Mouse (Mus musculus) intestine, postnatal 0 days (tissue): ENCODE data around the gene Pla2g4f. TPM values are rescaled to one million over a fixed set of nuclear protein-coding genes. Genes with fewer than 3 reads are reported as not detected.

Experiments used
- ATAC-seq: fragments of 200-750 bp; cut with Nextera tagmentation; 2 replicates; pipeline ENCODE4 v1.8.0; 2017; ENCODE audit warnings: mild to moderate bottlenecking, moderate TSS enrichment, moderate library complexity
- H3K27ac ChIP-seq: fragments of 300-500 bp; sonication (generic); 2 replicates; pipeline ENCODE4 v1.5.1; 2014; ENCODE audit warnings: mild to moderate bottlenecking, low read depth, low read length, moderate library complexity
- H3K27me3 ChIP-seq: fragments of 300-500 bp; sonication (generic); replicated peaks from 2 replicates; pipeline ENCODE4 v1.6.1; 2014; ENCODE audit warnings: low read length, mixed read lengths; ENCODE audit not compliant: control insufficient read depth, insufficient read depth
- H3K36me3 ChIP-seq: fragments of 300-500 bp; sonication (generic); 2 replicates; pipeline ENCODE4 v1.6.1; 2014; ENCODE audit warnings: mild to moderate bottlenecking, moderate library complexity; ENCODE audit not compliant: control insufficient read depth, insufficient read depth
- H3K4me1 ChIP-seq: fragments of 300-500 bp; sonication (generic); replicated peaks from 2 replicates; pipeline ENCODE4 v1.6.1; 2014; ENCODE audit warnings: antibody characterized with exemption, low read length, mixed read lengths; ENCODE audit not compliant: control insufficient read depth, insufficient read depth
- H3K4me2 ChIP-seq: fragments of 300-500 bp; sonication (generic); replicated peaks from 2 replicates; pipeline ENCODE4 v1.6.1; 2014; ENCODE audit warnings: low read depth, mild to moderate bottlenecking, moderate library complexity
- H3K4me3 ChIP-seq: fragments of 300-500 bp; sonication (generic); 2 replicates; pipeline ENCODE4 v1.5.1; 2014; ENCODE audit warnings: low read depth, low read length
- H3K9ac ChIP-seq: fragments of 300-500 bp; sonication (generic); 2 replicates; pipeline ENCODE4 v1.6.1; 2014; ENCODE audit warnings: mild to moderate bottlenecking, low read depth, low read length
- H3K9me3 ChIP-seq: fragments of 300-500 bp; sonication (generic); 2 replicates; pipeline ENCODE4 v1.6.1; 2016; ENCODE audit warnings: mixed run types; ENCODE audit not compliant: control insufficient read depth
- CTCF ChIP-seq: sonication (generic); IDR thresholded peaks from 2 replicates; pipeline ENCODE4 v1.5.1; 2016; ENCODE audit warnings: low read depth, mild to moderate bottlenecking, control low read depth, antibody characterized with exemption, moderate library complexity
- WGBS: fragments of 180-500 bp; shearing (Covaris S2); extraction: QIAGEN DNeasy Blood & Tissue Kit; methylation state at CpG from one replicate; pipeline ENCODE4 v1.1.7; 2014; 5-methylcytosine and 5-hydroxymethylcytosine counted together
- polyA plus RNA-seq: library from polyadenylated mRNA; unstranded; fragments of >200 nt; fragmentation: Nextera tagmentation; extraction: Ambion mirVana; gene quantifications from 2 replicates; pipeline ENCODE4 v1.2.1, GENCODE M21; 2015

The Pla2g4f gene
- polyA plus RNA-seq, 1 experiment from 2014 or later: 1.8 TPM

DNA sequence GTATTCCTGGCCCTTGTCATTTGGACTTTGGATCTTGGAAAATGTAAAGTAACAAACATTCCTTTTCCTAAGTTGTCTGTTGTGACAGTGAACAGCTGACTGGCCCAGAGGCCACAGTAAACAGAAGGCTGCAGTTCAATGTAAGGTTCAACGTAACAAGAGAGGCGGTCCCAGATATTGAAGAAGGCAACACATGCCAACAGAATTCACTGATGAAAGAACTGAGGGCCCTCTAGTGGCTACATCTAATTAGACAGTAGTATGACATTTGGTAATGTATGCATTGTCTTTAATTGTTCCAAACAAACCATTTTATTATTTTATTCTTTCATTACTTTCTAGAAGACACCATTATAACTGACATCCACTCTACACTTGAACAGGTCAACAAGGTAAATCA is 23.9 kb upstream of the Pla2g4f start:
- Histone ChIP-seq H3K4me2 (no peak overlapping the region), H3K36me3 (peaks cover 73% of the 10 kb centered on the region), H3K9ac (no peak overlapping the region), H3K4me1 (no peaks in the 10 kb centered on the region), H3K9me3 (no peaks in the 10 kb centered on the region), H3K27me3 (no peaks in the 10 kb centered on the region), H3K4me3 (no peak overlapping the region), H3K27ac (no peak overlapping the region)
- TF ChIP-seq CTCF: peak; percentile 63
- ATAC-seq: peak; percentile 38; the same call in 1 of the 2 replicates
- 42% methylated on average over 2 of the region's 2 CpGs for WGBS

DNA sequence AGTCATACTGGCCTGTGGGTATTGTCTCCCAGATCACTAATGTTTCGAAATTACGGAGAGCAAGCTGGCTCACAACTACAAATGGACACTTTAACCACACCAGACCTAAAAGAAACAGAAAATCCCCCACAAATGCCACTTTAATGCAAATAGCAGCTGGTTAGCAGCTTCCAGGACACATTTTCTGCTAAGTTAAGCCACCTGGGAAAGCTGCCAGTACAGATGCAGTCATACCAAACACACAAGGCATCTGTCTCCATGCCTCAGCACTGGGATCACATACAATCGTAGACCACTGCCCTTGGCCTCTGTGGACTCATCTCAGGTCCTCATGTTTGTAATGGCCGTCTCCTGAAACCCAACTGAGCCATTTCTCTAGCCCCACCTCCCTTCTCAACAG is 17.6 kb upstream of the Pla2g4f start:
- Histone ChIP-seq H3K27me3 (no peaks in the 10 kb centered on the region), H3K4me2 (no peak overlapping the region), H3K4me3 (no peak overlapping the region), H3K4me1 (no peaks in the 10 kb centered on the region), H3K9me3 (no peaks in the 10 kb centered on the region), H3K9ac (no peak overlapping the region), H3K27ac (no peak overlapping the region), H3K36me3 (peaks cover 77% of the 10 kb centered on the region)
- no peak for TF ChIP-seq CTCF
- no peak for ATAC-seq
- WGBS: 79% methylated on average over 4 of the region's 4 CpGs

DNA sequence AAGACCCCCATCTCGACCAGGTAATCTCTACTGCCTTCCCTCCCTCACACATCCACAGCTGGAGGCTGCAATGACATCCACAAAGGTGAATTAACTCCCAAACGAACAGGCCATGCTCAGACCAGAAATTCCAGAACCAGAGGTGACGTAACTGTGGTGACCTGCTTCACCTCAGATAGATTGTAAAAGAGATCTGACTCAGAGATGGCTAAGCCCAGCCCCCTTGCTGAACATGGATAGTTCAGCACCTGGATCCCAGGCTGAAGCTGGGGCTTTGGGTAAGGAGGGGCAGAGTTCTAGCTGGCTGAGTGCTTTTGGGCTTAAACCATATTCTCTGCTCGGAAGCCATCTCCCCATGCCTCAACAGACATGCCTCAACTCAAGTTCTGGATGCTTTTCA is 1.1 kb upstream of the Pla2g4f start:
- Histone ChIP-seq H3K4me1 (no peaks in the 10 kb centered on the region; the same call in 1 of the 2 replicates), H3K4me3 (no peak overlapping the region), H3K27ac (no peak overlapping the region), H3K36me3 (peaks cover 37% of the 10 kb centered on the region), H3K27me3 (no peaks in the 10 kb centered on the region), H3K4me2 (no peak overlapping the region), H3K9me3 (no peaks in the 10 kb centered on the region), H3K9ac (no peak overlapping the region)
- TF ChIP-seq CTCF: no peak
- WGBS: 49% methylated on average over 4 of the region's 4 CpGs
- peak; percentile 42; the same call in 1 of the 2 replicates for ATAC-seq

DNA sequence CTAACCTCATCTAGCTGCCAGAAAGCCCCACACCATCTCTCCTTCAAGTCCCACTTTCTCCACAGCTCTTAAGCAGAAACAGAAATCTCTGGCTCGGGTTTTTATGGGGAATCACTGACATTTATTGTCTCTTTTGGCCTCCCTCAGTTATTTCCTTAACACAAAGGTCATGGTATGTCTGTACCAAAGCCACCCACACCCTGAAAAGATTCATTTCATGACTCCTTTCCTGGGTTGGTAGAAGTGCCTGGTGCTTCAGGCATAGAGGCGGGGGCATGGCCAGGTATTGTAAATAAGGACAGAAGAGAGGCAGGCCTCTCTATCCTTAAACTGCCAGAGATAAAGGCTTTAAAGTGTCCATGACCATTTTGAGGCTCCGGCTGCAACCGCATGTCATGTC is 522 bp upstream of the Pla2g4f start:
- Histone ChIP-seq H3K9me3 (no peaks in the 10 kb centered on the region), H3K36me3 (peaks cover 34% of the 10 kb centered on the region), H3K4me2 (no peak overlapping the region), H3K27me3 (no peaks in the 10 kb centered on the region), H3K4me1 (no peaks in the 10 kb centered on the region; the same call in 1 of the 2 replicates), H3K27ac (no peak overlapping the region), H3K9ac (no peak overlapping the region), H3K4me3 (no peak overlapping the region)
- no peak for TF ChIP-seq CTCF
- WGBS: 66% methylated on average over 4 of the region's 4 CpGs
- ATAC-seq: no peak; the same call in 1 of the 2 replicates

DNA sequence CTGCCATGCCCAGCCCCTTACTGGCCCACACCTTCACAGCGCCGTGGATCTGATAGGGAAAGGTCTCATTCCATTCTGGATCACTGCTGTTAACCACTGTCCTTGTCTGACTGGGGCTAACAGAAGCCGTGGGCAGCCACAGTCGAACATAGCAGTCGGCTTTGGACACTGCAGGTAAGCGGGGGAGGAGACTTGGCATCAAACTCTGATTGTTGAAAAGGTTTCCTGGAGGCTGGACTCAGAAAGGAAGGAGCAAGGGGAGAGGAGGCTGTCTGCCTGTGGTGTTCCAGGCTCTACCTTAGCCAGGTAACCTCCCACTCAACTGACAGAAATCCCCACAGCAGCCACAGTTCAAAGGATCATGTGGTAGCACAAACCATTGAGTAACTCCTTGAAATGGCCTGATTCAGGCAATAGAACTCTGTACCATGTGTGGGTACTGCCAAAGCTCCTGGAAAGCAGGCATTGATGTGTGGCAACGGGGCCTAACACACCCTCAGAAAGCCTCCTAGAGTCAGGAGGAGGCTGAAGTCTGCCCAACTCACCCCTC is 1.6 kb downstream of the Pla2g4f start:
- TF ChIP-seq CTCF: no peak
- ATAC-seq: no peak
- H3K9ac ChIP-seq: no peak overlapping the region
- H3K4me3 ChIP-seq: no peak overlapping the region
- H3K27me3 ChIP-seq: no peaks in the 10 kb centered on the region
- H3K4me2 ChIP-seq: no peak overlapping the region
- H3K9me3 ChIP-seq: no peaks in the 10 kb centered on the region
- no peak overlapping the region for H3K27ac ChIP-seq
- H3K36me3 ChIP-seq: peaks cover 14% of the 10 kb centered on the region
- H3K4me1 ChIP-seq: no peaks in the 10 kb centered on the region; the same call in 1 of the 2 replicates
- 68% methylated on average over 7 of the region's 7 CpGs for WGBS

DNA sequence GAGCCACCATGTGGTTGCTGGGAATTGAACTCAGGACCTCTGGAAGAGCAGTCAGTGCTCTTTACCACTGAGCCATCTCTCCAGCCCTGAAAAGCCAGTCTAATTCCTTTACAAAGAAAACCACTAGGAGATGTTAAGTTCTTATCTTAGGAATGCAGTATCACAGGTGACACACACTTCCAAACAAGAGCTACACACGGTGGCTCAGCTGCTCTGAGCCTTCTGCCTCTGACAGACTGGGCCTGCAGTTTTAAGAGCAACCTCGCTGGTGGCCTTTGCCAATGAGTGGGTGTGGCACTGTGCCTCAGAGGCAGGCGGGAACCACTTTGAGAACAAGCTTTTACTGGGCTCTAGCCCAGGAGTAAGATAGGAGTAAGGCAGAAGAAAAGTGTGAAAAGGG is 9.9 kb downstream of the Pla2g4f start:
- no peaks in the 10 kb centered on the region for H3K9me3 ChIP-seq
- ATAC-seq: no peak
- H3K9ac ChIP-seq: no peak overlapping the region
- H3K36me3 ChIP-seq: no peaks in the 10 kb centered on the region
- H3K27me3 ChIP-seq: no peaks in the 10 kb centered on the region
- H3K4me1 ChIP-seq: no peaks in the 10 kb centered on the region
- TF ChIP-seq CTCF: no peak
- H3K27ac ChIP-seq: no peak overlapping the region
- 9% methylated on average over 3 of the region's 3 CpGs for WGBS
- no peak overlapping the region for H3K4me3 ChIP-seq
- H3K4me2 ChIP-seq: no peak overlapping the region

DNA sequence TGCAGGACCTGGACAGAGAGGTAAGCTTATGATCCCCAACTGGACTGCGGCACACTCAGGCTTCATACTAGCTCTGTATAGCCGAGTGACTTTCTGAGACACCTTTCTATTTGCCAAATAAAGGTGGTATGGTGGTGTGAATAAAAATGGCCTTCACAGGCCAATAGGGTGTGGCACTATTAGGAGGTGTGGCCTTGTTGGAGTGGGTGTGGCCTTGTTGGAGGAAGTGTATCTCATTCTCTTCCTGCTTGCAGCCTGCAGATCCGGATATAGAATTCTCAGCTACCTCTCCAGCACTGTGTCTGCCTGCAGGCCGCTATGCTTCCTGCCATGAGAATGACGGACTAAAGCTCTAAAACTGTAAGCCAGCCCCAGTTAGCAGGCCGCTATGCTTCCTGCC is 12.9 kb downstream of the Pla2g4f start:
- Histone ChIP-seq H3K4me2 (no peak overlapping the region), H3K4me1 (no peaks in the 10 kb centered on the region), H3K27ac (no peak overlapping the region), H3K27me3 (no peaks in the 10 kb centered on the region), H3K9me3 (no peaks in the 10 kb centered on the region), H3K4me3 (no peak overlapping the region), H3K36me3 (no peaks in the 10 kb centered on the region), H3K9ac (no peak overlapping the region)
- no peak for ATAC-seq
- WGBS: 96% methylated on average over 6 of the region's 6 CpGs
- TF ChIP-seq CTCF: no peak
